Mouse (Mus musculus) urinary bladder, adult 2 months (tissue): ENCODE data around the gene Tiam1. TPM values are rescaled to one million over a fixed set of nuclear protein-coding genes. Genes with fewer than 3 reads are reported as not detected.

Experiments
- DNase-seq: peaks from one replicate; pipeline ENCODE4 v3.0.0; 2022; ENCODE audit warnings: low spot score
- polyA plus RNA-seq: library from polyadenylated mRNA; depleted of rRNA; stranded (reverse); fragments of >200 nt; gene quantifications from 2 replicates; pipeline ENCODE4 v1.2.3, GENCODE M21; 2012; rRNA removed

Tiam1 gene
- polyA plus RNA-seq, 1 experiment = 9.0 TPM

GRCm38 (mm10) chr16:89796566-89796965, 347.0 kb downstream of the Tiam1 start:
- DNase-seq = no peak

- DNase-seq = no peak
Observed at GRCm38 (mm10) chr16:89789792-89790434, 353.7 kb downstream of the Tiam1 start.

- no peak for DNase-seq
Observed at GRCm38 (mm10) chr16:89785795-89786194, 357.8 kb downstream of the Tiam1 start.

- no peak for DNase-seq
Observed at GRCm38 (mm10) chr16:89779705-89780104, 363.9 kb downstream of the Tiam1 start.

GRCm38 (mm10) chr16:89777450-89777849, 366.1 kb downstream of the Tiam1 start:
- DNase-seq = no peak

GRCm38 (mm10) chr16:89774553-89774913, 369.0 kb downstream of the Tiam1 start:
- DNase-seq = no peak

GRCm38 (mm10) chr16:89773657-89774552, 369.7 kb downstream of the Tiam1 start:
- DNase-seq = peak; percentile 62

GRCm38 (mm10) chr16:89765919-89766318, 377.6 kb downstream of the Tiam1 start:
- DNase-seq = no peak

- no peak for DNase-seq
Observed at GRCm38 (mm10) chr16:89765470-89765869, 378.1 kb downstream of the Tiam1 start.

GRCm38 (mm10) chr16:89763812-89764211, 379.8 kb downstream of the Tiam1 start:
- no peak for DNase-seq

- no peak for DNase-seq
Observed at GRCm38 (mm10) chr16:89762523-89762922, 381.0 kb downstream of the Tiam1 start.

GRCm38 (mm10) chr16:89762096-89762495, 381.5 kb downstream of the Tiam1 start:
- no peak for DNase-seq

- no peak for DNase-seq
Observed at GRCm38 (mm10) chr16:89757384-89757783, 386.2 kb downstream of the Tiam1 start.

GRCm38 (mm10) chr16:89754709-89755108, 388.9 kb downstream of the Tiam1 start:
- DNase-seq = no peak

GRCm38 (mm10) chr16:89747864-89748263, 395.7 kb downstream of the Tiam1 start:
- no peak for DNase-seq

- no peak for DNase-seq
Observed at GRCm38 (mm10) chr16:89739559-89739958, 404.0 kb downstream of the Tiam1 start.

GRCm38 (mm10) chr16:89738963-89739362, 404.6 kb downstream of the Tiam1 start:
- no peak for DNase-seq

Other genes starting within 250 kb of the Tiam1 start
- 1,059 and 1,122 TPM in 2 replicates for gene Sod1, start 77.0 kb upstream of the Tiam1 start, polyA plus RNA-seq
- gene Scaf4, start 140.7 kb upstream of the Tiam1 start, polyA plus RNA-seq = 24.9 and 29.1 TPM in 2 replicates
- 3.2 and 4.0 TPM in 2 replicates for gene Hunk, start 242.2 kb upstream of the Tiam1 start, polyA plus RNA-seq